Mouse (Mus musculus): Measurements from ENCODE around the gene Pan2.
"Not testable (repeated sequence)": the region's sequence is repeated elsewhere in the genome, so short reads cannot be mapped to it uniquely, and the experiment has no call there.

Gene Pan2

GRCm38 (mm10) chr10:128303126-128304021, at the start of gene Pan2:
TSS of gene Pan2 (plus strand) at chr10:128303335.
- in situ Hi-C loops (cut with MseI, MboI): no loop called here

GRCm38 (mm10) chr10:128253677-128254255, 49.4 kb upstream of the Pan2 start, which contains the start of gene Apon:
TSS of gene Apon (plus strand) at chr10:128254096.
- in situ Hi-C loops (cut with MseI, MboI): no loop called here

- in situ Hi-C loops (cut with MseI, MboI): no loop called here
Observed at GRCm38 (mm10) chr10:128255925-128256324, 47.2 kb upstream of the Pan2 start.

GRCm38 (mm10) chr10:128256328-128256727, 46.8 kb upstream of the Pan2 start:
- in situ Hi-C loops (cut with MseI, MboI): no loop called here

GRCm38 (mm10) chr10:128258953-128259352, 44.2 kb upstream of the Pan2 start:
- in situ Hi-C loops (cut with MseI, MboI): no loop called here

- in situ Hi-C loops (cut with MseI, MboI): no loop called here
Observed at GRCm38 (mm10) chr10:128259946-128260345, 43.2 kb upstream of the Pan2 start.

GRCm38 (mm10) chr10:128260376-128260775, 42.8 kb upstream of the Pan2 start:
- in situ Hi-C loops (cut with MseI, MboI): not testable (repeated sequence)

- in situ Hi-C loops (cut with MseI, MboI): no loop called here
Observed at GRCm38 (mm10) chr10:128262300-128262699, 40.8 kb upstream of the Pan2 start.

GRCm38 (mm10) chr10:128263393-128264310, 39.5 kb upstream of the Pan2 start:
- in situ Hi-C loops (cut with MseI, MboI): no loop called here

GRCm38 (mm10) chr10:128268371-128268770, 34.8 kb upstream of the Pan2 start, which contains the start of gene Apof:
TSS of gene Apof (plus strand) at chr10:128268671.
- in situ Hi-C loops (cut with MseI, MboI): no loop called here

- in situ Hi-C loops (cut with MseI, MboI): no loop called here
Observed at GRCm38 (mm10) chr10:128269206-128269910, 33.8 kb upstream of the Pan2 start.

GRCm38 (mm10) chr10:128270287-128270841, 32.8 kb upstream of the Pan2 start, which contains the start of gene Stat2:
TSS of gene Stat2 (plus strand) at chr10:128270559.
- in situ Hi-C loops (cut with MseI, MboI): no loop called here

GRCm38 (mm10) chr10:128270866-128271265, 32.3 kb upstream of the Pan2 start:
- in situ Hi-C loops (cut with MseI, MboI): no loop called here

GRCm38 (mm10) chr10:128271883-128272282, 31.3 kb upstream of the Pan2 start:
- in situ Hi-C loops (cut with MseI, MboI): no loop called here

- in situ Hi-C loops (cut with MseI, MboI): not testable (repeated sequence)
Observed at GRCm38 (mm10) chr10:128272819-128273439, 30.2 kb upstream of the Pan2 start.

- in situ Hi-C loops (cut with MseI, MboI): not testable (repeated sequence)
Observed at GRCm38 (mm10) chr10:128275374-128275773, 27.8 kb upstream of the Pan2 start.

GRCm38 (mm10) chr10:128278158-128278557, 25.0 kb upstream of the Pan2 start:
- in situ Hi-C loops (cut with MseI, MboI): no loop called here

- in situ Hi-C loops (cut with MseI, MboI): no loop called here
Observed at GRCm38 (mm10) chr10:128280943-128281342, 22.2 kb upstream of the Pan2 start.

GRCm38 (mm10) chr10:128281682-128282081, 21.5 kb upstream of the Pan2 start:
- in situ Hi-C loops (cut with MseI, MboI): no loop called here

GRCm38 (mm10) chr10:128282886-128283450, 20.2 kb upstream of the Pan2 start:
- in situ Hi-C loops (cut with MseI, MboI): no loop called here
